Mouse (Mus musculus) stomach, postnatal 0 days (tissue): ENCODE results near the gene Gm10720. TPM values are rescaled to one million over a fixed set of nuclear protein-coding genes. Genes with fewer than 3 reads are reported as not detected.
"Not testable (repeated sequence)": the region's sequence is repeated elsewhere in the genome, so short reads cannot be mapped to it uniquely, and the experiment has no call there.

Experiments
- ATAC-seq: fragments of 200-750 bp; cut with Nextera tagmentation; 2 replicates; pipeline ENCODE4 v1.8.0; 2017; ENCODE audit not compliant: low FRiP score, low TSS enrichment
- DNase-seq: peaks from one replicate; pipeline ENCODE4 v3.0.0-alpha.2; 2016; ENCODE audit warnings: low spot score
- H3K27ac ChIP-seq: fragments of 300-500 bp; sonication (generic); replicated peaks from 2 replicates; pipeline ENCODE4 v1.5.1; 2014; ENCODE audit warnings: mild to moderate bottlenecking, control low read depth
- H3K27me3 ChIP-seq: fragments of 300-500 bp; sonication (generic); 2 replicates; pipeline ENCODE4 v1.6.1; 2014; ENCODE audit warnings: low read length; ENCODE audit not compliant: control insufficient read depth, insufficient read depth
- H3K36me3 ChIP-seq: fragments of 300-500 bp; sonication (generic); 2 replicates; pipeline ENCODE4 v1.6.1; 2014; ENCODE audit warnings: low read length, mixed read lengths; ENCODE audit not compliant: control insufficient read depth, insufficient read depth
- H3K4me1 ChIP-seq: fragments of 300-500 bp; sonication (generic); replicated peaks from 2 replicates; pipeline ENCODE4 v1.6.1; 2014; ENCODE audit warnings: antibody characterized with exemption; ENCODE audit not compliant: control insufficient read depth, insufficient read depth
- H3K4me2 ChIP-seq: fragments of 300-500 bp; sonication (generic); replicated peaks from 2 replicates; pipeline ENCODE4 v1.6.1; 2014; ENCODE audit warnings: low read depth, mild to moderate bottlenecking, control low read depth, moderate library complexity
- H3K4me3 ChIP-seq: fragments of 300-500 bp; sonication (generic); 2 replicates; pipeline ENCODE4 v1.5.1; 2014; ENCODE audit warnings: low read depth, low read length, control low read depth
- H3K9ac ChIP-seq: fragments of 300-500 bp; sonication (generic); 2 replicates; pipeline ENCODE4 v1.6.1; 2014; ENCODE audit warnings: mild to moderate bottlenecking, low read length, control low read depth, mixed read lengths
- H3K9me3 ChIP-seq: fragments of 300-500 bp; sonication (generic); 2 replicates; pipeline ENCODE4 v1.6.1; 2016; ENCODE audit warnings: low read length; ENCODE audit not compliant: control insufficient read depth
- WGBS: fragments of 180-500 bp; shearing (Covaris S2); extraction: QIAGEN DNeasy Blood & Tissue Kit; methylation state at CpG from one replicate; pipeline ENCODE4 v1.1.7; 2014; 5-methylcytosine and 5-hydroxymethylcytosine counted together
- polyA plus RNA-seq: library from polyadenylated mRNA; unstranded; fragments of >200 nt; fragmentation: Nextera tagmentation; extraction: Ambion mirVana; gene quantifications from 2 replicates; pipeline ENCODE4 v1.2.1, GENCODE M21; 2015

Gene Gm10720
- polyA plus RNA-seq, 1 experiment from 2014 or later, result not detected

GRCm38 (mm10) chr9:3012054-3012621 lies 3.3 kb upstream of the Gm10720 start:
- not testable (repeated sequence) for ATAC-seq, H3K27ac ChIP-seq, H3K9ac ChIP-seq, H3K4me1 ChIP-seq, H3K9me3 ChIP-seq, H3K36me3 ChIP-seq, H3K4me2 ChIP-seq, H3K27me3 ChIP-seq, H3K4me3 ChIP-seq, DNase-seq
- WGBS, result 87% methylated on average over 2 of the region's 7 CpGs

- not testable (repeated sequence) for H3K4me2 ChIP-seq, H3K4me3 ChIP-seq, H3K9ac ChIP-seq, H3K4me1 ChIP-seq, H3K9me3 ChIP-seq, H3K27ac ChIP-seq, H3K27me3 ChIP-seq, H3K36me3 ChIP-seq, DNase-seq
- no CpG with 5 or more reads among the region's 11 CpGs for WGBS
- peak; percentile 66 for ATAC-seq
Measured at GRCm38 (mm10) chr9:3012733-3013279, 2.6 kb upstream of the Gm10720 start, which contains the start of gene Gm10721. Gm10721 (plus strand) TSS chr9:3013140.

- WGBS, result 70% methylated on average over 4 of the region's 6 CpGs
- H3K9ac ChIP-seq, H3K27ac ChIP-seq, H3K4me2 ChIP-seq, H3K36me3 ChIP-seq, H3K4me3 ChIP-seq, ATAC-seq, H3K9me3 ChIP-seq, DNase-seq, H3K27me3 ChIP-seq, H3K4me1 ChIP-seq: not testable (repeated sequence)
Measured at GRCm38 (mm10) chr9:3015896-3016295, 442 bp downstream of the Gm10720 start.

- not testable (repeated sequence) for ATAC-seq, H3K4me3 ChIP-seq, H3K9me3 ChIP-seq, H3K36me3 ChIP-seq, H3K27me3 ChIP-seq, DNase-seq, H3K9ac ChIP-seq, H3K27ac ChIP-seq, H3K4me1 ChIP-seq, H3K4me2 ChIP-seq
- 100% methylated on average over 1 of the region's 9 CpGs for WGBS
Measured at GRCm38 (mm10) chr9:3017108-3017507, 1.7 kb downstream of the Gm10720 start, which contains the start of gene Gm10719. Gm10719 (plus strand) TSS chr9:3017408.

GRCm38 (mm10) chr9:3018944-3019343 lies 3.5 kb downstream of the Gm10720 start:
- H3K27ac ChIP-seq, H3K27me3 ChIP-seq, H3K9me3 ChIP-seq, DNase-seq, ATAC-seq, H3K4me3 ChIP-seq, H3K4me2 ChIP-seq, H3K36me3 ChIP-seq, H3K9ac ChIP-seq, H3K4me1 ChIP-seq: not testable (repeated sequence)
- WGBS, result 62% methylated on average over 9 of the region's 9 CpGs

GRCm38 (mm10) chr9:3019835-3020727 lies 4.6 kb downstream of the Gm10720 start:
- H3K9ac ChIP-seq, H3K27me3 ChIP-seq, H3K36me3 ChIP-seq, H3K27ac ChIP-seq, H3K4me3 ChIP-seq, H3K4me2 ChIP-seq, H3K4me1 ChIP-seq, H3K9me3 ChIP-seq, DNase-seq: not testable (repeated sequence)
- ATAC-seq, result 0 out of 2 replicates have a peak, but pooled peaks have one; percentile 54
- 80% methylated on average over 11 of the region's 19 CpGs for WGBS

GRCm38 (mm10) chr9:3022316-3023008 lies 7.0 kb downstream of the Gm10720 start:
- not testable (repeated sequence) for H3K27ac ChIP-seq, H3K9ac ChIP-seq, H3K4me1 ChIP-seq, ATAC-seq, DNase-seq, H3K4me2 ChIP-seq, H3K9me3 ChIP-seq, H3K36me3 ChIP-seq, H3K27me3 ChIP-seq, H3K4me3 ChIP-seq
- 73% methylated on average over 9 of the region's 13 CpGs for WGBS

- not testable (repeated sequence) for ATAC-seq
- 74% methylated on average over 9 of the region's 13 CpGs for WGBS
Measured at GRCm38 (mm10) chr9:3023312-3023984, 8.0 kb downstream of the Gm10720 start, which contains the start of gene Gm10718. Gm10718 (plus strand) TSS chr9:3023547.

More at GRCm38 (mm10) chr9:3023312-3023984, 8.0 kb downstream of the Gm10720 start, which contains the start of gene Gm10718:
- not testable (repeated sequence) for H3K9me3 ChIP-seq, H3K36me3 ChIP-seq, H3K27ac ChIP-seq, H3K27me3 ChIP-seq, H3K9ac ChIP-seq, H3K4me1 ChIP-seq, H3K4me3 ChIP-seq, H3K4me2 ChIP-seq, DNase-seq
